Mouse (Mus musculus) MEL (cell line): ENCODE results near the gene Shoc2.

Experiments
- CHD1 ChIP-seq: IDR thresholded peaks from 2 replicates; pipeline ENCODE4 v1.6.1; 2012; ENCODE audit warnings: low read depth, mild to moderate bottlenecking, inconsistent platforms, low read length, improper control_type of control experiment
- CHD2 ChIP-seq: IDR thresholded peaks from 2 replicates; pipeline ENCODE4 v1.6.1; 2011; ENCODE audit warnings: low read length, improper control_type of control experiment
- EP300 ChIP-seq, 2 experiments: IDR thresholded peaks; 2 replicates each; pipeline ENCODE4 v1.6.1; 2011; ENCODE audit warnings: improper control_type of control experiment in 2 of 2, low read length in 2 of 2, low read depth in 1 of 2, mild to moderate bottlenecking in 1 of 2
- JUND ChIP-seq: IDR thresholded peaks from 2 replicates; pipeline ENCODE4 v1.6.1; 2011; ENCODE audit warnings: low read depth, mild to moderate bottlenecking, improper control_type of control experiment, low read length
- NELFE ChIP-seq: IDR thresholded peaks from 2 replicates; pipeline ENCODE4 v1.6.1; 2011; ENCODE audit warnings: low read depth, low read length, improper control_type of control experiment
- POLR2A ChIP-seq, 2 experiments: IDR thresholded peaks; 2 replicates each; pipeline ENCODE4 v1.6.1; 2011 to 2012; ENCODE audit warnings: low read length in 2 of 2, mild to moderate bottlenecking in 2 of 2, control low read depth in 1 of 2, improper control_type of control experiment in 1 of 2, low read depth in 1 of 2, moderate library complexity in 1 of 2; ENCODE audit not compliant: control insufficient read depth in 1 of 2, insufficient read depth in 1 of 2, poor library complexity in 1 of 2
- TAL1 ChIP-seq: IDR thresholded peaks from 2 replicates; pipeline ENCODE4 v1.6.1; 2012; ENCODE audit warnings: mild to moderate bottlenecking, inconsistent platforms, low read length, moderate library complexity, mixed read lengths
- TCF12 ChIP-seq: IDR thresholded peaks from 2 replicates; pipeline ENCODE4 v1.6.1; 2014; ENCODE audit warnings: low read depth, mild to moderate bottlenecking, inconsistent platforms, low read length, improper control_type of control experiment, moderate library complexity
- ZMIZ1 ChIP-seq: IDR thresholded peaks from 2 replicates; pipeline ENCODE4 v1.6.1; 2012; ENCODE audit warnings: low read depth, mild to moderate bottlenecking, inconsistent platforms, low read length, improper control_type of control experiment, moderate library complexity

- TF ChIP-seq ZMIZ1 (no peak), TAL1 (no peak), CHD1 (no peak), POLR2A (IDR thresholded peaks at IDR 0.05; ENCODE audit: control insufficient read depth in 1 of 2, insufficient read depth in 1 of 2, low read depth in 1 of 2, low read length in 2 of 2, poor library complexity in 1 of 2) (no peak), TCF12 (no peak), NELFE (no peak), EP300 (IDR thresholded peaks at IDR 0.05; ENCODE audit: low read depth in 1 of 2, low read length in 2 of 2) (no peak; a peak in 1 of 4 replicates), JUND (no peak), CHD2 (no peak)
Observed at GRCm38 (mm10) chr19:53904833-53905480, 39.1 kb upstream of the Shoc2 start.
